In the genomic region with DNA sequence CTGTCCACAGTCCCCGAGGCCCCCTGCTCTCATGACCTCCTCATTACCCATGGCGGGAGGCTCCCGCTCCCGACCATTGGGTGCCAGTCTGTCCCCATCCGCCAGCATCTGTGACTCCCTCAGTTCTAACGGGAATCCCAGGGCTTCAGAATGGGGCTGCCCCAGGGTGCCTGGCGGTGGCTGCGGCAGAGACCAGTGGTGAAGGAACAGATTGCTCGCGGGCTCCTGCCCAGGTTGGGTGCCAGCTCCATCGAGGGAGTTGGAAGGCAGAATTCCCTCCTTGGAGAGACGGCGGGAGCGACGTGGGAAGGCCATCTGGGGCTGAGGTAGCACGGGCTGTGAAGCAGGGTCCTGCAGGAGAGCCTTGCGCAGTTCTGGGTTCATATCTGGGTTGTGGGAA, we compare ENCODE assay signal across 15 mouse cellular contexts. TPM values are rescaled to one million over a fixed set of nuclear protein-coding genes. Genes with fewer than 3 reads are reported as not detected.
DNase-seq lines count a peak whose midpoint lies in the region; ATAC-seq and TF ChIP-seq lines count a peak whose summit lies in the region.
"Had no signal": no experiment of that assay in that cellular context is flagged by ENCODE, and none has a peak within 500 bp of the region (broad histone marks: within the 10 kb centered on the region; RNA-seq: fewer than 3 reads in every experiment).

No protein-coding gene starts in this region.

- no peak overlapping the region for H3K4me2 ChIP-seq in forebrain, embryonic 15.5 days (replicated peaks)
- H3K4me2 ChIP-seq in forebrain, embryonic 14.5 days (ENCODE audit: low read length): no peak overlapping the region
- no peak overlapping the region for H3K4me2 ChIP-seq in liver, postnatal 0 days (ENCODE audit: low read depth, low read length)
- H3K4me2 ChIP-seq: midbrain, embryonic 13.5 days had no signal

- H3K9me3 ChIP-seq in forebrain, embryonic 15.5 days: no peaks in the 10 kb centered on the region
- no peaks in the 10 kb centered on the region for H3K9me3 ChIP-seq in forebrain, embryonic 14.5 days (replicated peaks; ENCODE audit: control insufficient read depth, low read length)
- H3K9me3 ChIP-seq in liver, postnatal 0 days (ENCODE audit: low read length): no peaks in the 10 kb centered on the region
- no peaks in the 10 kb centered on the region for H3K9me3 ChIP-seq in embryonic facial prominence, embryonic 10.5 days
- H3K9me3 ChIP-seq: heart, embryonic 10.5 days; midbrain, embryonic 13.5 days had no signal

- 82% methylated on average over 17 of the region's 17 CpGs for WGBS in forebrain, embryonic 15.5 days
- WGBS in forebrain, embryonic 14.5 days: 85% methylated on average over 17 of the region's 17 CpGs
- 93% methylated on average over 17 of the region's 17 CpGs for WGBS in liver, postnatal 0 days (ENCODE audit: insufficient replicate concordance)
- 91% methylated on average over 17 of the region's 17 CpGs for WGBS in bone marrow, adult 2 months
- WGBS in embryonic facial prominence, embryonic 10.5 days: 93% methylated on average over 17 of the region's 17 CpGs

- ATAC-seq in forebrain, embryonic 15.5 days (replicated peaks): no peak
- no peak for ATAC-seq in forebrain, embryonic 14.5 days
- no peak for ATAC-seq in liver, postnatal 0 days
- no peak for ATAC-seq in megakaryocyte, adult 5-6 weeks (ENCODE audit: poor library complexity, severe bottlenecking)
- ATAC-seq: inflammation-experienced regulatory T-cells, adult 6 months; midbrain, embryonic 13.5 days had no signal

- H3K9ac ChIP-seq in forebrain, embryonic 15.5 days (replicated peaks): no peak overlapping the region
- H3K9ac ChIP-seq in forebrain, embryonic 14.5 days (ENCODE audit: low read length): no peak overlapping the region
- H3K9ac ChIP-seq in liver, postnatal 0 days (replicated peaks): no peak overlapping the region
- H3K9ac ChIP-seq: liver, embryonic 14.5 days; midbrain, embryonic 13.5 days had no signal

- no peaks in the 10 kb centered on the region for H3K27me3 ChIP-seq in forebrain, embryonic 15.5 days
- H3K27me3 ChIP-seq in forebrain, embryonic 14.5 days (replicated peaks; ENCODE audit: control insufficient read depth, insufficient read depth, low read length): no peaks in the 10 kb centered on the region
- no peaks in the 10 kb centered on the region for H3K27me3 ChIP-seq in liver, postnatal 0 days (ENCODE audit: insufficient read depth, low read length)
- H3K27me3 ChIP-seq in embryonic facial prominence, embryonic 10.5 days (replicated peaks; ENCODE audit: low read depth, poor library complexity, severe bottlenecking): no peaks in the 10 kb centered on the region
- H3K27me3 ChIP-seq: midbrain, embryonic 13.5 days had no signal

- TF ChIP-seq CTCF in liver, postnatal 0 days (IDR thresholded peaks at IDR 0.05; ENCODE audit: low read depth): no peak
- no peak for TF ChIP-seq CTCF in bone marrow, adult 2 months (IDR thresholded peaks at IDR 0.05; ENCODE audit: control insufficient read depth, insufficient read depth, low read length)

- H3K36me3 ChIP-seq in forebrain, embryonic 15.5 days: peaks cover 13% of the 10 kb centered on the region
- H3K36me3 ChIP-seq in forebrain, embryonic 14.5 days (ENCODE audit: control insufficient read depth, insufficient read depth, low read length): peaks cover 33% of the 10 kb centered on the region
- H3K36me3 ChIP-seq in liver, postnatal 0 days (replicated peaks; ENCODE audit: insufficient read depth, low read length): peaks cover 40% of the 10 kb centered on the region
- peaks cover 59% of the 10 kb centered on the region for H3K36me3 ChIP-seq in embryonic facial prominence, embryonic 10.5 days (replicated peaks)

- H3K27ac ChIP-seq in forebrain, embryonic 15.5 days (replicated peaks): 0 out of 2 replicates have a peak overlapping the region, but pooled peaks have one; percentile 3
- H3K27ac ChIP-seq in forebrain, embryonic 14.5 days (ENCODE audit: low read depth, low read length): no peak overlapping the region
- H3K27ac ChIP-seq in liver, postnatal 0 days (ENCODE audit: low read depth): peak overlapping the region; percentile 4; the same call in 1 of the 2 replicates
- peak overlapping the region; percentile 18; the same call in 1 of the 2 replicates for H3K27ac ChIP-seq in bone marrow, adult 2 months (ENCODE audit: control insufficient read depth, insufficient read depth, low read depth, low read length, poor library complexity)
- H3K27ac ChIP-seq in embryonic facial prominence, embryonic 10.5 days (replicated peaks): no peak overlapping the region
- H3K27ac ChIP-seq: kidney, postnatal 0 days; liver, embryonic 14.5 days; midbrain, embryonic 13.5 days had no signal

- TF ChIP-seq EP300 in liver, postnatal 0 days (IDR thresholded peaks at IDR 0.05; ENCODE audit: low read depth): no peak

- H3K4me3 ChIP-seq in forebrain, embryonic 15.5 days: no peak overlapping the region
- no peak overlapping the region for H3K4me3 ChIP-seq in forebrain, embryonic 14.5 days (ENCODE audit: low read depth, low read length)
- no peak overlapping the region for H3K4me3 ChIP-seq in liver, postnatal 0 days (ENCODE audit: low read depth, low read length)
- no peak overlapping the region for H3K4me3 ChIP-seq in bone marrow, adult 2 months (replicated peaks; ENCODE audit: control insufficient read depth, low read depth, low read length)
- no peak overlapping the region for H3K4me3 ChIP-seq in embryonic facial prominence, embryonic 10.5 days
- H3K4me3 ChIP-seq: heart, embryonic 10.5 days; midbrain, embryonic 13.5 days had no signal

- DNase-seq in forebrain, embryonic 14.5 days (ENCODE audit: low spot score): no peak
- no peak for DNase-seq in liver, postnatal 0 days
- no peak for DNase-seq in liver
- DNase-seq in cerebellum, postnatal 14 days: peak; percentile 60 to 64
- no peak for DNase-seq in embryonic facial prominence, embryonic 10.5 days (ENCODE audit: low spot score)
- DNase-seq: B cell, adult 2 months; lung, postnatal 36 days had no signal

- no peak for TF ChIP-seq POLR2A in bone marrow, adult 2 months (IDR thresholded peaks at IDR 0.05; ENCODE audit: borderline replicate concordance, control insufficient read depth, low read depth, low read length)

- H3K4me1 ChIP-seq in forebrain, embryonic 15.5 days: peaks cover 39% of the 10 kb centered on the region
- peaks cover 26% of the 10 kb centered on the region for H3K4me1 ChIP-seq in forebrain, embryonic 14.5 days (ENCODE audit: control insufficient read depth, insufficient read depth, low read length)
- peaks cover 56% of the 10 kb centered on the region for H3K4me1 ChIP-seq in liver, postnatal 0 days (ENCODE audit: insufficient read depth)
- peaks cover 21% of the 10 kb centered on the region for H3K4me1 ChIP-seq in bone marrow, adult 2 months (ENCODE audit: control insufficient read depth, insufficient read depth, low read length)
- peaks cover 44% of the 10 kb centered on the region for H3K4me1 ChIP-seq in embryonic facial prominence, embryonic 10.5 days

RNA-seq across cellular contexts. Expression of gene Pnma1, which starts 24.6 kb away (rescaled TPM):
- 6.0 and 6.5 TPM in 2 replicates for polyA plus RNA-seq in forebrain, embryonic 15.5 days (2015; fragmentation: Nextera tagmentation; extraction: Ambion mirVana)
- 4.1 and 6.0 TPM in 2 replicates for polyA plus RNA-seq in forebrain, embryonic 14.5 days (2014; fragmentation: Nextera tagmentation; extraction: Ambion mirVana)
- 0.28 and 0.35 TPM in 2 replicates for polyA plus RNA-seq in liver, postnatal 0 days (2015; fragmentation: Nextera tagmentation; extraction: Ambion mirVana)
- polyA plus RNA-seq in bone marrow, adult 2 months (2011; ENCODE audit: insufficient read depth, insufficient read length, low replicate concordance, missing spikeins): 1.8 and 2.8 TPM in 2 replicates
- total RNA-seq in megakaryocyte, adult 5-6 weeks (2015): 0.32 and 0.65 TPM in 2 replicates
- total RNA-seq in megakaryocyte, adult 5-6 weeks (2017): 0.16 and 0.73 TPM in 2 replicates
- 1.3 and 1.6 TPM in 2 replicates for polyA plus RNA-seq in embryonic facial prominence, embryonic 10.5 days (2016; fragmentation: Nextera tagmentation; extraction: Ambion mirVana)

RNA-seq across cellular contexts. Expression of gene Elmsan1, which starts 45.8 kb away (rescaled TPM):
- polyA plus RNA-seq in forebrain, embryonic 15.5 days (2015; fragmentation: Nextera tagmentation; extraction: Ambion mirVana): 4.3 and 5.0 TPM in 2 replicates
- polyA plus RNA-seq in forebrain, embryonic 14.5 days (2014; fragmentation: Nextera tagmentation; extraction: Ambion mirVana): 3.2 and 3.4 TPM in 2 replicates
- polyA plus RNA-seq in liver, postnatal 0 days (2015; fragmentation: Nextera tagmentation; extraction: Ambion mirVana): 2.6 and 2.8 TPM in 2 replicates
- polyA plus RNA-seq in bone marrow, adult 2 months (2011; ENCODE audit: insufficient read depth, insufficient read length, low replicate concordance, missing spikeins): 12.5 and 20.0 TPM in 2 replicates
- total RNA-seq in megakaryocyte, adult 5-6 weeks (2015): 24.6 and 27.0 TPM in 2 replicates
- 17.0 and 25.0 TPM in 2 replicates for total RNA-seq in megakaryocyte, adult 5-6 weeks (2017)
- polyA plus RNA-seq in embryonic facial prominence, embryonic 10.5 days (2016; fragmentation: Nextera tagmentation; extraction: Ambion mirVana): 7.3 and 8.2 TPM in 2 replicates

RNA-seq across cellular contexts. Expression of gene Dnal1, which starts 58.7 kb away (rescaled TPM):
- 9.6 and 10.1 TPM in 2 replicates for polyA plus RNA-seq in forebrain, embryonic 15.5 days (2015; fragmentation: Nextera tagmentation; extraction: Ambion mirVana)
- 6.6 and 8.9 TPM in 2 replicates for polyA plus RNA-seq in forebrain, embryonic 14.5 days (2014; fragmentation: Nextera tagmentation; extraction: Ambion mirVana)
- polyA plus RNA-seq in liver, postnatal 0 days (2015; fragmentation: Nextera tagmentation; extraction: Ambion mirVana): 0.13 and 0.21 TPM in 2 replicates
- 0.60 and 1.7 TPM in 2 replicates for polyA plus RNA-seq in bone marrow, adult 2 months (2011; ENCODE audit: insufficient read depth, insufficient read length, low replicate concordance, missing spikeins)
- 0.33 and 0.62 TPM in 2 replicates for total RNA-seq in megakaryocyte, adult 5-6 weeks (2015)
- not detected in 2 replicates for total RNA-seq in megakaryocyte, adult 5-6 weeks (2017)
- polyA plus RNA-seq in embryonic facial prominence, embryonic 10.5 days (2016; fragmentation: Nextera tagmentation; extraction: Ambion mirVana): 4.1 and 6.7 TPM in 2 replicates

Comparison
In these comparisons a context has a peak if more than half of its experiments do, and no peak if none do; other contexts are left out.
1. H3K27ac ChIP-seq: peak in forebrain, embryonic 15.5 days (single experiment), liver, postnatal 0 days (single experiment) and bone marrow, adult 2 months (single experiment); none in forebrain, embryonic 14.5 days (single experiment) and embryonic facial prominence, embryonic 10.5 days (single experiment).
2. DNase-seq: peak in cerebellum, postnatal 14 days (2 of 2); none in forebrain, embryonic 14.5 days (single experiment), liver, postnatal 0 days (single experiment), liver (single experiment) and embryonic facial prominence, embryonic 10.5 days (single experiment).